Mouse (Mus musculus) lung, embryonic 16.5 days (tissue): ENCODE data around the gene Frmd4a. TPM values are rescaled to one million over a fixed set of nuclear protein-coding genes. Genes with fewer than 3 reads are reported as not detected.

Experiments
- ATAC-seq: fragments of 200-750 bp; cut with Nextera tagmentation; 2 replicates; pipeline ENCODE4 v1.8.0; 2017; ENCODE audit warnings: low read depth, mild to moderate bottlenecking, moderate library complexity
- H3K27ac ChIP-seq: fragments of 300-500 bp; sonication (generic); 2 replicates; pipeline ENCODE4 v1.5.1; 2014; ENCODE audit warnings: mild to moderate bottlenecking, control low read depth, low read length
- H3K27me3 ChIP-seq: fragments of 300-500 bp; sonication (generic); 2 replicates; pipeline ENCODE4 v1.6.1; 2014; ENCODE audit warnings: low read depth, low read length, mixed read lengths; ENCODE audit not compliant: control insufficient read depth, insufficient read depth
- H3K36me3 ChIP-seq: fragments of 300-500 bp; sonication (generic); 2 replicates; pipeline ENCODE4 v1.6.1; 2014; ENCODE audit warnings: low read length; ENCODE audit not compliant: control insufficient read depth, insufficient read depth
- H3K4me1 ChIP-seq: fragments of 300-500 bp; sonication (generic); replicated peaks from 2 replicates; pipeline ENCODE4 v1.6.1; 2014; ENCODE audit warnings: low read length, mixed read lengths; ENCODE audit not compliant: control insufficient read depth, insufficient read depth
- H3K4me2 ChIP-seq: fragments of 300-500 bp; sonication (generic); 2 replicates; pipeline ENCODE4 v1.6.1; 2014; ENCODE audit warnings: low read depth, low read length, control low read depth
- H3K4me3 ChIP-seq: fragments of 300-500 bp; sonication (generic); 2 replicates; pipeline ENCODE4 v1.5.1; 2014; ENCODE audit warnings: mild to moderate bottlenecking, low read length, control low read depth
- H3K9ac ChIP-seq: fragments of 300-500 bp; sonication (generic); 2 replicates; pipeline ENCODE4 v1.6.1; 2014; ENCODE audit warnings: low read length, control low read depth
- H3K9me3 ChIP-seq: fragments of 300-500 bp; sonication (generic); 2 replicates; pipeline ENCODE4 v1.6.1; 2016; ENCODE audit warnings: low read length; ENCODE audit not compliant: control insufficient read depth
- WGBS: fragments of 180-500 bp; shearing (Covaris S2); extraction: QIAGEN DNeasy Blood & Tissue Kit; methylation state at CpG from one replicate; pipeline ENCODE4 v1.1.7; 2014; 5-methylcytosine and 5-hydroxymethylcytosine counted together
- polyA plus RNA-seq: library from polyadenylated mRNA; unstranded; fragments of >200 nt; fragmentation: Nextera tagmentation; extraction: Ambion mirVana; gene quantifications from 2 replicates; pipeline ENCODE4 v1.2.1, GENCODE M21; 2015

Frmd4a gene
- polyA plus RNA-seq, 1 experiment from 2014 or later = 29.1 TPM

- WGBS = 2% methylated on average over 19 of the region's 19 CpGs
- ATAC-seq = peak; percentile 63
- Histone ChIP-seq H3K9ac (peak overlapping the region; percentile 57), H3K36me3 (no peaks in the 10 kb centered on the region), H3K27me3 (no peaks in the 10 kb centered on the region), H3K4me2 (peak overlapping the region; percentile 50), H3K9me3 (no peaks in the 10 kb centered on the region), H3K27ac (peak overlapping the region; percentile 90), H3K4me3 (peak overlapping the region; percentile 17), H3K4me1 (peaks cover 37% of the 10 kb centered on the region)
These were observed 281.1 kb downstream of the Frmd4a start for GRCm38 (mm10) chr2:4298325-4299215.

GRCm38 (mm10) chr2:4299593-4299992 is 282.1 kb downstream of the Frmd4a start:
- Histone ChIP-seq H3K4me1 (peaks cover 37% of the 10 kb centered on the region), H3K4me3 (no peak overlapping the region), H3K36me3 (no peaks in the 10 kb centered on the region), H3K27ac (peak overlapping the region; percentile 90), H3K4me2 (peak overlapping the region; percentile 35; the same call in 1 of the 2 replicates), H3K9me3 (no peaks in the 10 kb centered on the region), H3K9ac (no peak overlapping the region), H3K27me3 (no peaks in the 10 kb centered on the region)
- WGBS = 27% methylated on average over 12 of the region's 12 CpGs
- no peak for ATAC-seq

GRCm38 (mm10) chr2:4300383-4300811 is 282.9 kb downstream of the Frmd4a start:
- 2% methylated on average over 13 of the region's 13 CpGs for WGBS
- peak; percentile 42; the same call in 1 of the 2 replicates for ATAC-seq
- Histone ChIP-seq H3K27me3 (no peaks in the 10 kb centered on the region), H3K9me3 (no peaks in the 10 kb centered on the region), H3K9ac (peak overlapping the region; percentile 62), H3K4me2 (peak overlapping the region; percentile 78), H3K4me3 (peak overlapping the region; percentile 49), H3K27ac (peak overlapping the region; percentile 83), H3K36me3 (no peaks in the 10 kb centered on the region), H3K4me1 (peaks cover 37% of the 10 kb centered on the region)

- H3K4me1 ChIP-seq = peaks cover 37% of the 10 kb centered on the region
- peak; percentile 16; the same call in 1 of the 2 replicates for ATAC-seq
- 1% methylated on average over 8 of the region's 8 CpGs for WGBS
These were observed 283.3 kb downstream of the Frmd4a start for GRCm38 (mm10) chr2:4300816-4301215.

GRCm38 (mm10) chr2:4301256-4301655 is 283.7 kb downstream of the Frmd4a start:
- ATAC-seq = no peak
- H3K4me3 ChIP-seq = peak overlapping the region; percentile 49
- peak overlapping the region; percentile 78 for H3K4me2 ChIP-seq
- no peaks in the 10 kb centered on the region for H3K9me3 ChIP-seq
- WGBS = 7% methylated on average over 5 of the region's 6 CpGs
- no peaks in the 10 kb centered on the region for H3K27me3 ChIP-seq
- H3K27ac ChIP-seq = peak overlapping the region; percentile 69
- H3K4me1 ChIP-seq = peaks cover 37% of the 10 kb centered on the region
- H3K9ac ChIP-seq = peak overlapping the region; percentile 55
- no peaks in the 10 kb centered on the region for H3K36me3 ChIP-seq

More at GRCm38 (mm10) chr2:4300816-4301215, 283.3 kb downstream of the Frmd4a start:
- peak overlapping the region; percentile 49 for H3K4me3 ChIP-seq
- H3K9ac ChIP-seq = peak overlapping the region; percentile 62
- H3K4me2 ChIP-seq = peak overlapping the region; percentile 78
- no peaks in the 10 kb centered on the region for H3K27me3 ChIP-seq
- no peaks in the 10 kb centered on the region for H3K36me3 ChIP-seq
- no peaks in the 10 kb centered on the region for H3K9me3 ChIP-seq
- peak overlapping the region; percentile 83 for H3K27ac ChIP-seq

- no peaks in the 10 kb centered on the region for H3K9me3 ChIP-seq
- H3K4me1 ChIP-seq = peaks cover 36% of the 10 kb centered on the region
- H3K4me2 ChIP-seq = peak overlapping the region; percentile 78
- H3K4me3 ChIP-seq = peak overlapping the region; percentile 49
- no peaks in the 10 kb centered on the region for H3K27me3 ChIP-seq
- 25% methylated on average over 7 of the region's 7 CpGs for WGBS
- H3K9ac ChIP-seq = peak overlapping the region; percentile 55
- no peak for ATAC-seq
- H3K36me3 ChIP-seq = no peaks in the 10 kb centered on the region
- H3K27ac ChIP-seq = peak overlapping the region; percentile 69
These were observed 284.2 kb downstream of the Frmd4a start for GRCm38 (mm10) chr2:4301692-4302091.

- 73% methylated on average over 3 of the region's 3 CpGs for WGBS
- no peak overlapping the region for H3K27ac ChIP-seq
These were observed 284.6 kb downstream of the Frmd4a start for GRCm38 (mm10) chr2:4302119-4302518.

GRCm38 (mm10) chr2:4307076-4307475 is 289.6 kb downstream of the Frmd4a start:
- WGBS = 68% methylated on average over 6 of the region's 6 CpGs
- H3K9me3 ChIP-seq = no peaks in the 10 kb centered on the region
- no peak for ATAC-seq
- no peak overlapping the region for H3K4me3 ChIP-seq
- H3K9ac ChIP-seq = no peak overlapping the region
- H3K4me1 ChIP-seq = no peaks in the 10 kb centered on the region; the same call in 1 of the 2 replicates
- H3K27ac ChIP-seq = no peak overlapping the region
- H3K4me2 ChIP-seq = no peak overlapping the region
- no peaks in the 10 kb centered on the region for H3K36me3 ChIP-seq
- no peaks in the 10 kb centered on the region for H3K27me3 ChIP-seq

More at GRCm38 (mm10) chr2:4302119-4302518, 284.6 kb downstream of the Frmd4a start:
- Histone ChIP-seq H3K36me3 (no peaks in the 10 kb centered on the region), H3K27me3 (no peaks in the 10 kb centered on the region), H3K9ac (no peak overlapping the region), H3K4me2 (peak overlapping the region; percentile 78), H3K4me1 (peaks cover 32% of the 10 kb centered on the region), H3K9me3 (no peaks in the 10 kb centered on the region), H3K4me3 (no peak overlapping the region)
- ATAC-seq = no peak

- Histone ChIP-seq H3K9me3 (no peaks in the 10 kb centered on the region), H3K4me3 (no peak overlapping the region), H3K27me3 (no peaks in the 10 kb centered on the region), H3K4me2 (no peak overlapping the region), H3K36me3 (no peaks in the 10 kb centered on the region), H3K27ac (no peak overlapping the region), H3K9ac (no peak overlapping the region), H3K4me1 (peaks cover 4% of the 10 kb centered on the region; the same call in 1 of the 2 replicates)
- 67% methylated on average over 5 of the region's 5 CpGs for WGBS
- ATAC-seq = no peak
These were observed 297.0 kb downstream of the Frmd4a start for GRCm38 (mm10) chr2:4314545-4314944.
